Mouse (Mus musculus) liver, postnatal 0 days (tissue): ENCODE results near the gene Bnip1.

ENCODE experiments used
- CTCF ChIP-seq: sonication (generic); IDR thresholded peaks from 2 replicates; pipeline ENCODE4 v1.5.1; 2016; ENCODE audit warnings: antibody characterized with exemption, low read depth
- EP300 ChIP-seq: IDR thresholded peaks from 2 replicates; pipeline ENCODE4 v1.6.1; 2016; ENCODE audit warnings: antibody characterized with exemption, low read depth, mild to moderate bottlenecking

DNA sequence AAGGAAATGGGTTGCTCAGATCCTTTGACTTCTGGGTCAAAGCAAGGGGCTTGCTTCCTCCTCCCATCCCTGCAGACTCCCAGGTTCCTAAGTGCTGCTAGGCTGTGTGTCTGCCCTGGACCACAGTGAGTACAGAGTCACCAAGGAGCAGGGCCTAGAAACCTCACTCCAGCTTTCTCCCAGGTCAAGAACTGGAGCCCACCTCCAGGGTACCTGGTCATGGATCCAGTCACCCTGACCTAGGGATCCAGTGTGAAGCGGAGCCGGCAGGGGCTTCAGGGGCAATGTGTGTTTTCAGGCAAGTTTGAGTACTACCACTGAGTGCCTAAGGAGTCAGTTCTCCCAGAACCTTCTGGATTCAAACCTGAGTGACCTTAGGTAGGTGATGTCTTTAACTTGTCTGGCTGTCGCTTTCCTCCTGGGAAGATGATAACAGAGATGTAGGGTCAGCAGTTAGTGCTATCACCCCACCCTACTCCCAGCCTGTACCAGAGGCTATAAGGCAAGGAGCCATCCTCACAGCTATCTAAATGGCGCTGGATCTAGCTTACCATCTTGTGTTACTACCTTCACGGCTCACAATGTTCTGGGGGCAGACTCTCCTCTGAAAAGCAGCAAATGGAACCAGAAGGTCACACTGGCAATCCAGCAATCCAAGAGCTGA lies 53.6 kb downstream of the Bnip1 start:
- TF ChIP-seq CTCF (no peak), EP300 (no peak)
